Mouse (Mus musculus) frontal cortex, postnatal 36 days (tissue): ENCODE results near the gene Syce2.
A peak's percentile ranks its signal among the peaks of the same experiment; 100 is the strongest.
"Not testable (repeated sequence)": the region's sequence is repeated elsewhere in the genome, so short reads cannot be mapped to it uniquely, and the experiment has no call there.

ENCODE experiments used
- DNase-seq, 2 experiments: peaks; one replicate each; pipeline ENCODE4 v3.0.0; 2022; ENCODE audit warnings: low spot score in 2 of 2

Syce2 gene

GRCm38 (mm10) chr8:84871376-84872308 is at the start of gene Syce2:
TSS of gene Syce2 (plus strand) at chr8:84872111.
- DNase-seq = peak in 1 of 2 experiments; percentile 36

GRCm38 (mm10) chr8:84822723-84823122 is 49.2 kb upstream of the Syce2 start, which contains the start of gene Dand5:
TSS of gene Dand5 (minus strand) at chr8:84822823.
- DNase-seq = no peak

GRCm38 (mm10) chr8:84823653-84824052 is 48.3 kb upstream of the Syce2 start:
- DNase-seq = peak in 1 of 2 experiments; percentile 65

GRCm38 (mm10) chr8:84825636-84826035 is 46.3 kb upstream of the Syce2 start:
- no peak for DNase-seq

- DNase-seq = not testable (repeated sequence)
These were observed 45.4 kb upstream of the Syce2 start for GRCm38 (mm10) chr8:84826518-84826917.

GRCm38 (mm10) chr8:84831490-84831889 is 40.4 kb upstream of the Syce2 start, which contains the start of gene Gadd45gip1:
TSS of gene Gadd45gip1 (plus strand) at chr8:84831522.
- DNase-seq = no peak

- peak; percentile 79 to 80 for DNase-seq
These were observed 39.7 kb upstream of the Syce2 start for GRCm38 (mm10) chr8:84832034-84832717.

GRCm38 (mm10) chr8:84832759-84833742 is 38.9 kb upstream of the Syce2 start:
- no peak for DNase-seq

GRCm38 (mm10) chr8:84834002-84834865 is 37.7 kb upstream of the Syce2 start:
- DNase-seq = no peak

GRCm38 (mm10) chr8:84834866-84835855 is 36.8 kb upstream of the Syce2 start:
- DNase-seq = peak; percentile 77 to 86

- no peak for DNase-seq
These were observed 34.6 kb upstream of the Syce2 start for GRCm38 (mm10) chr8:84837149-84837911.

GRCm38 (mm10) chr8:84837912-84838470 is 33.9 kb upstream of the Syce2 start:
- DNase-seq = no peak

- no peak for DNase-seq
These were observed 33.4 kb upstream of the Syce2 start for GRCm38 (mm10) chr8:84838513-84838912.

GRCm38 (mm10) chr8:84839411-84839810 is 32.5 kb upstream of the Syce2 start:
- no peak for DNase-seq

GRCm38 (mm10) chr8:84839875-84840247 is 32.0 kb upstream of the Syce2 start:
- DNase-seq = no peak

GRCm38 (mm10) chr8:84840248-84840999 is 31.5 kb upstream of the Syce2 start, which contains the start of gene Rad23a:
TSS of gene Rad23a (minus strand) at chr8:84840665.
- DNase-seq = peak; percentile 92

GRCm38 (mm10) chr8:84841514-84841913 is 30.4 kb upstream of the Syce2 start:
- DNase-seq = no peak
